Mouse (Mus musculus) MEL (cell line): ENCODE data around the gene Atl2. TPM values are rescaled to one million over a fixed set of nuclear protein-coding genes. Genes with fewer than 3 reads are reported as not detected.
A peak's percentile ranks its signal among the peaks of the same experiment; 100 is the strongest.

Experiments
- DNase-seq: peaks from one replicate; pipeline ENCODE4 v3.0.0; 2011; ENCODE audit warnings: low read depth, low spot score
- H3K27ac ChIP-seq: 2 replicates; pipeline ENCODE4 v1.5.1; 2012; ENCODE audit warnings: low read depth, mild to moderate bottlenecking, control low read depth, low read length, moderate library complexity; ENCODE audit not compliant: control insufficient read depth
- H3K27me3 ChIP-seq, 2 experiments: fragments of 150-350 bp in 1 of 2; sonication (generic) in 1 of 2; 2 replicates each; pipeline ENCODE4 v1.6.1; 2012; ENCODE audit warnings: low read length in 2 of 2, mild to moderate bottlenecking in 2 of 2, improper control_type of control experiment in 1 of 2, moderate library complexity in 1 of 2; ENCODE audit not compliant: insufficient read depth in 2 of 2, control insufficient read depth in 1 of 2
- H3K36me3 ChIP-seq, 2 experiments: 2 replicates each; pipeline ENCODE4 v1.6.1; 2012 to 2014; ENCODE audit warnings: low read length in 2 of 2, improper control_type of control experiment in 1 of 2, inconsistent platforms in 1 of 2, mild to moderate bottlenecking in 1 of 2; ENCODE audit not compliant: insufficient read depth in 2 of 2, control insufficient read depth in 1 of 2
- H3K4me1 ChIP-seq, 2 experiments: fragments of 150-350 bp in 1 of 2; sonication (generic) in 1 of 2; 2 replicates each; pipeline ENCODE4 v1.6.1; 2012; ENCODE audit warnings: low read length in 2 of 2, improper control_type of control experiment in 1 of 2, mild to moderate bottlenecking in 1 of 2; ENCODE audit not compliant: insufficient read depth in 2 of 2, control insufficient read depth in 1 of 2
- H3K4me3 ChIP-seq, 2 experiments: fragments of 150-350 bp in 1 of 2; sonication (generic) in 1 of 2; 2 replicates each; pipeline ENCODE4 v1.5.1; 2012; ENCODE audit warnings: low read depth in 2 of 2, low read length in 2 of 2, mild to moderate bottlenecking in 2 of 2, moderate library complexity in 2 of 2, control low read depth in 1 of 2, improper control_type of control experiment in 1 of 2; ENCODE audit not compliant: control insufficient read depth in 1 of 2, insufficient read depth in 1 of 2
- H3K79me2 ChIP-seq: 2 replicates; pipeline ENCODE4 v1.6.1; 2012; ENCODE audit warnings: mild to moderate bottlenecking, low read length, moderate library complexity; ENCODE audit not compliant: control insufficient read depth, poor library complexity, insufficient read depth
- H3K9ac ChIP-seq: 2 replicates; pipeline ENCODE4 v1.6.1; 2012; ENCODE audit warnings: low read depth, mild to moderate bottlenecking, control low read depth, low read length, moderate library complexity; ENCODE audit not compliant: control insufficient read depth, poor library complexity, severe bottlenecking
- H3K9me3 ChIP-seq: fragments of 150-350 bp; sonication (generic); replicated peaks from 2 replicates; pipeline ENCODE4 v1.6.1; 2012; ENCODE audit warnings: mild to moderate bottlenecking, low read length, improper control_type of control experiment, moderate library complexity; ENCODE audit not compliant: insufficient read depth
- CTCF ChIP-seq, 3 experiments: IDR thresholded peaks in 2 of 3; conservative IDR thresholded peaks in 1 of 3; 2 replicates each; pipeline ENCODE4 v1.5.1; 2011 to 2012; ENCODE audit warnings: low read length in 3 of 3, low read depth in 2 of 3, mild to moderate bottlenecking in 2 of 3, improper control_type of control experiment in 1 of 3, inconsistent platforms in 1 of 3, mixed read lengths in 1 of 3, moderate library complexity in 1 of 3; ENCODE audit not compliant: control insufficient read depth in 1 of 3, insufficient read depth in 1 of 3, poor library complexity in 1 of 3, severe bottlenecking in 1 of 3
- E2F4 ChIP-seq: IDR thresholded peaks from 2 replicates; pipeline ENCODE4 v1.6.1; 2011; ENCODE audit warnings: low read depth, low read length, improper control_type of control experiment, borderline replicate concordance
- ELF1 ChIP-seq: IDR thresholded peaks from 2 replicates; pipeline ENCODE4 v1.6.1; 2014; ENCODE audit warnings: low read depth, mild to moderate bottlenecking, inconsistent platforms, low read length, improper control_type of control experiment, moderate library complexity
- EP300 ChIP-seq, 2 experiments: IDR thresholded peaks; 2 replicates each; pipeline ENCODE4 v1.6.1; 2011; ENCODE audit warnings: improper control_type of control experiment in 2 of 2, low read length in 2 of 2, low read depth in 1 of 2, mild to moderate bottlenecking in 1 of 2
- GATA1 ChIP-seq: IDR thresholded peaks from 2 replicates; pipeline ENCODE4 v1.6.1; 2011; ENCODE audit warnings: low read depth, low read length, improper control_type of control experiment
- MYB ChIP-seq: IDR thresholded peaks from 2 replicates; pipeline ENCODE4 v1.6.1; 2011; ENCODE audit warnings: mild to moderate bottlenecking, low read depth, low read length, improper control_type of control experiment
- RAD21 ChIP-seq: IDR thresholded peaks from 2 replicates; pipeline ENCODE4 v1.6.1; 2011; ENCODE audit warnings: mild to moderate bottlenecking, low read depth, low read length, improper control_type of control experiment
- SIN3A ChIP-seq: IDR thresholded peaks from 2 replicates; pipeline ENCODE4 v1.6.1; 2012; ENCODE audit warnings: low read length, improper control_type of control experiment, inconsistent platforms
- UBTF ChIP-seq: IDR thresholded peaks from 2 replicates; pipeline ENCODE4 v1.6.1; 2012; ENCODE audit warnings: low read depth, mild to moderate bottlenecking, inconsistent platforms, low read length, improper control_type of control experiment, moderate library complexity, borderline replicate concordance; ENCODE audit not compliant: insufficient read depth
- USF1 ChIP-seq: IDR thresholded peaks from 2 replicates; pipeline ENCODE4 v1.6.1; 2014; ENCODE audit warnings: low read depth, mild to moderate bottlenecking, inconsistent platforms, low read length, improper control_type of control experiment, moderate library complexity
- ZKSCAN1 ChIP-seq: IDR thresholded peaks from 2 replicates; pipeline ENCODE4 v1.6.1; 2012; ENCODE audit warnings: low read depth, mild to moderate bottlenecking, inconsistent platforms, low read length, improper control_type of control experiment, moderate library complexity
- polyA plus RNA-seq, 2 experiments: library from polyadenylated mRNA; stranded (reverse) in 1 of 2; unstranded in 1 of 2; fragments of >175 nt in 1 of 2; fragments of >200 nt in 1 of 2; gene quantifications; 2 replicates each; pipeline versions ENCODE4 v1.2.1 to v1.2.4; 2012; ENCODE audit warnings: low replicate concordance in 2 of 2, low read depth in 1 of 2; ENCODE audit not compliant: insufficient read length in 2 of 2, insufficient read depth in 1 of 2, missing spikeins in 1 of 2
- total RNA-seq: library from RNA; depleted of rRNA; stranded (reverse); fragments of 300-350 nt; gene quantifications from 2 replicates; pipeline ENCODE4 v1.2.3, GENCODE M21; 2012

Atl2 gene
- total and polyA plus RNA-seq, 3 experiments: 29.5 to 118 (median 43.3) TPM

GRCm38 (mm10) chr17:79898156-79898746 is 2.3 kb upstream of the Atl2 start:
- H3K79me2 ChIP-seq: peaks cover 24% of the 10 kb centered on the region
- no peak overlapping the region for H3K9ac ChIP-seq
- H3K36me3 ChIP-seq: peaks cover 0 to 27% of the 10 kb centered on the region in 2 experiments; a peak in 2 of 4 replicates
- H3K27ac ChIP-seq: 0 out of 2 replicates have a peak overlapping the region, but pooled peaks have one; percentile 1
- peaks cover 9 to 31% of the 10 kb centered on the region in 2 experiments for H3K4me1 ChIP-seq
- H3K4me3 ChIP-seq: peak overlapping the region in 1 of 2 experiments; percentile 54; a peak in 1 of 4 replicates
- no peaks in the 10 kb centered on the region for H3K9me3 ChIP-seq
- H3K27me3 ChIP-seq: no peaks in the 10 kb centered on the region
- no peak for DNase-seq
- TF ChIP-seq E2F4 (no peak), GATA1 (no peak), ZKSCAN1 (no peak)
- TF ChIP-seq, all 39 proteins: peak for 0

DNA sequence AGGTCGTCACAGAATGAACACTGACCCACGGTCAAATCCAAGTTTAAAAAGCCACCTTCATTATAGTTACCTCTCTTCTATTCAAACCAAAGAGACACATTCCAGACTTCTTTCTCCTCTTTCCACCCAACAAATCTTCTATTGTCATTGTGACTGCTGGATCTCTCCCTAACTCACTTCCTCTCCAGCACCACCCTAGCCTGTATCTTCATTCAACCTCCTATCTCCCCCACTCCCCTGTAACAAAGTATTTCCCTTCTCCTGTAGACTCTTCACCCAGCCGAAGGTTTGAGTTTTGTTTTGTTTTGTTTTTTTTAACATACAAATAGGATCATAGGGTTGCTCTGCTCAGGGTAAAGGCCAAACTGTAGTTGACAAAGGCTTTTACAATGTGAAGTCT is 1.7 kb upstream of the Atl2 start:
- H3K27ac ChIP-seq: 0 out of 2 replicates have a peak overlapping the region, but pooled peaks have one; percentile 1
- H3K36me3 ChIP-seq: peaks cover 0 to 33% of the 10 kb centered on the region in 2 experiments; a peak in 2 of 4 replicates
- peaks cover 30% of the 10 kb centered on the region for H3K79me2 ChIP-seq
- H3K9ac ChIP-seq: no peak overlapping the region; the same call in 1 of the 2 replicates
- no peaks in the 10 kb centered on the region for H3K9me3 ChIP-seq
- no peaks in the 10 kb centered on the region for H3K27me3 ChIP-seq
- H3K4me1 ChIP-seq: peaks cover 10 to 33% of the 10 kb centered on the region in 2 experiments
- TF ChIP-seq MYB (no peak), EP300 (IDR thresholded peaks at IDR 0.05; ENCODE audit: low read depth in 1 of 2, low read length in 2 of 2) (peak in 1 of 2 experiments; percentile 28; a peak in 2 of 4 replicates)
- peak; percentile 60 for DNase-seq
- H3K4me3 ChIP-seq: peak overlapping the region in 1 of 2 experiments; percentile 54; a peak in 2 of 4 replicates

DNA sequence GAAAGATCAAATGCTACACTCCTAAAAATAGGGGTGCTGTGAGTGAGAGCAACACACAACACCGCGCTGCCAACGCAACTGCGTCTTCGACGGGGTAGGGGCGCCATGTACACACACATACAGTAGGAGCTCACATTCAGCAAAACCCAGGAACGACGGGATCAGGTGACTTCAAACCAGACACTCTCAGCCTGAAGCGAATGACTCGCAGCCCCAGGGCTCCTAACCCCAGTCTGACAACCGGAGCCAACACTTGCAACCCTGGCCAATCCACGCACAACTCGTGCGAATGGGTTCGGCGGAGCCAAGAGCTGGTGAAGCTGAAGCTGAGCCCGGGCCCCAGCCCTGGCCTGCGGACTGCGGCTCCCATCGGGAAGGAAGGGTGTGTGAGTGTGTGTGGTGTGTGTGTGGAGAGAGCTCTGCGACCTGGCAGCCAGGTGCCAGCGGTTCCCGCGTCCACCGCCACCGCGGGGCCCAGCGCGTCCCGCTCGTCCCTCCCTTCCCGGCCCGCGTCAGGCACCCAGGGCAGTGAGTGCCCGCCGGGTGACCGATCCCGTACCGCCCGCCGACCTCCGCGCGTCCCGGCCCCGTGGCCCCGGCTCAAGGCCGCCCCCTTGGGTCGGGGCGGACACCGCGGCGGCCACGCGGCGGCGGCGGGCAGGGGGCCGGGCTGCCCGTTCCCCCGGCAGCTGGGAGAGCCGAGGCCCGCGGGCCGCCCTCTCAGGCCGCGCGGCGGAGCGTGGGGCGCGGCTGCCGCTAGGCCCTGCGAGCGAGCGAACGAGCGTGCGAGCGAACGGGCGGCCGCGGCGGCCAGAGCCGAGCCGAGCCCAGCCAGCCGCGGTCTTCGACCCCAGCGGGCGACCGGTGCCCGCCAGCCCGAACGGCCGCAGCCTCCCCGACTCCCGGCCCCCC is 696 bp downstream of the Atl2 start:
- Histone ChIP-seq H3K27me3 (no peaks in the 10 kb centered on the region), H3K9me3 (no peaks in the 10 kb centered on the region), H3K27ac (peak overlapping the region; percentile 80), H3K36me3 (peaks cover 0 to 48% of the 10 kb centered on the region in 2 experiments; a peak in 3 of 4 replicates), H3K79me2 (peaks cover 54% of the 10 kb centered on the region), H3K4me1 (peaks cover 10 to 36% of the 10 kb centered on the region in 2 experiments), H3K4me3 (peak overlapping the region; percentile 71 to 92), H3K9ac (peak overlapping the region; percentile 92)
- peak; percentile 82 for DNase-seq
- TF ChIP-seq RAD21: peak; percentile 5
- TF ChIP-seq MYB: no peak
- peak; percentile 11 for TF ChIP-seq SIN3A
- peak in 2 of 3 experiments; percentile 13 to 40; a peak in 3 of 6 replicates for TF ChIP-seq CTCF (IDR thresholded peaks at IDR 0.05 in 2 of 3, conservative IDR thresholded peaks at IDR 0.05 in 1 of 3; ENCODE audit: control insufficient read depth in 1 of 3, insufficient read depth in 1 of 3, low read depth in 2 of 3, low read length in 3 of 3, poor library complexity in 1 of 3, severe bottlenecking in 1 of 3)
- 0 out of 2 replicates have a peak, but pooled peaks have one; percentile 38 for TF ChIP-seq UBTF
- peak; percentile 65; the same call in 1 of the 2 replicates for TF ChIP-seq USF1
- TF ChIP-seq ELF1: no peak
